26 mouse cellular contexts compared by ENCODE assay signal in genomic region chr6:56389178-56389577, GRCm38 (mm10).
"Had no signal": no experiment of that assay in that cellular context is flagged by ENCODE, and none has a peak within 500 bp of the region (broad histone marks: within the 10 kb centered on the region; RNA-seq: fewer than 3 reads in every experiment).

No protein-coding gene starts in this region.

- H3K36me3 ChIP-seq: heart, embryonic 10.5 days; heart, embryonic 13.5 days; heart, embryonic 15.5 days; hindbrain, embryonic 13.5 days; hindbrain, embryonic 15.5 days; kidney, embryonic 15.5 days; limb, embryonic 13.5 days; limb, embryonic 15.5 days; liver, embryonic 12.5 days had no signal

- DNase-seq: gastrocnemius, postnatal 14 days; gastrocnemius, postnatal 36 days; heart, adult 18-20 months; heart, postnatal 14 days; heart, postnatal 36 days; kidney, adult 11 months; kidney, adult 2 months; kidney, adult 9 months; kidney, postnatal 14 days; kidney, postnatal 36 days; layer of hippocampus, adult 9-11 months; layer of hippocampus, postnatal 36 days; left cerebral cortex, postnatal 4 days had no signal

- H3K4me1 ChIP-seq: heart, embryonic 10.5 days; heart, embryonic 15.5 days; hindbrain, embryonic 13.5 days; hindbrain, embryonic 15.5 days; kidney, embryonic 15.5 days; limb, embryonic 13.5 days; limb, embryonic 15.5 days; liver, embryonic 12.5 days had no signal

- H3K27me3 ChIP-seq: heart, embryonic 13.5 days; heart, embryonic 15.5 days; hindbrain, embryonic 13.5 days; hindbrain, embryonic 15.5 days; kidney, embryonic 15.5 days; limb, embryonic 13.5 days; limb, embryonic 15.5 days; liver, embryonic 12.5 days had no signal

- ATAC-seq: hindbrain, postnatal 0 days; intestine, embryonic 16.5 days; liver, embryonic 12.5 days had no signal

- H3K4me2 ChIP-seq: heart, embryonic 13.5 days; heart, embryonic 15.5 days; hindbrain, embryonic 13.5 days; hindbrain, embryonic 15.5 days; kidney, embryonic 15.5 days; limb, embryonic 13.5 days; limb, embryonic 15.5 days; liver, embryonic 12.5 days had no signal

- H3K27ac ChIP-seq: heart, embryonic 10.5 days; heart, embryonic 13.5 days; heart, embryonic 15.5 days; hindbrain, embryonic 13.5 days; hindbrain, embryonic 15.5 days; hindbrain, postnatal 0 days; kidney, embryonic 15.5 days; kidney, postnatal 0 days; limb, embryonic 13.5 days; limb, embryonic 15.5 days; liver, embryonic 12.5 days; liver, embryonic 14.5 days had no signal

- H3K9me3 ChIP-seq: heart, embryonic 10.5 days; heart, embryonic 13.5 days; heart, embryonic 15.5 days; hindbrain, embryonic 13.5 days; hindbrain, embryonic 15.5 days; kidney, embryonic 15.5 days; limb, embryonic 13.5 days; limb, embryonic 15.5 days; liver, embryonic 12.5 days had no signal

- H3K4me3 ChIP-seq: heart, embryonic 10.5 days; heart, embryonic 13.5 days; heart, embryonic 15.5 days; hindbrain, embryonic 13.5 days; hindbrain, embryonic 15.5 days; kidney, embryonic 15.5 days; limb, embryonic 13.5 days; limb, embryonic 15.5 days; liver, embryonic 12.5 days had no signal

- H3K9ac ChIP-seq: heart, embryonic 13.5 days; heart, embryonic 15.5 days; hindbrain, embryonic 13.5 days; hindbrain, embryonic 15.5 days; kidney, embryonic 15.5 days; limb, embryonic 13.5 days; limb, embryonic 15.5 days; liver, embryonic 12.5 days; liver, embryonic 14.5 days had no signal
